Mouse (Mus musculus): ENCODE measurements around the gene Mcmbp. TPM values are rescaled to one million over a fixed set of nuclear protein-coding genes. Genes with fewer than 3 reads are reported as not detected.

Mcmbp gene
- polyA plus RNA-seq, 1 experiment = 21.2 TPM

DNA sequence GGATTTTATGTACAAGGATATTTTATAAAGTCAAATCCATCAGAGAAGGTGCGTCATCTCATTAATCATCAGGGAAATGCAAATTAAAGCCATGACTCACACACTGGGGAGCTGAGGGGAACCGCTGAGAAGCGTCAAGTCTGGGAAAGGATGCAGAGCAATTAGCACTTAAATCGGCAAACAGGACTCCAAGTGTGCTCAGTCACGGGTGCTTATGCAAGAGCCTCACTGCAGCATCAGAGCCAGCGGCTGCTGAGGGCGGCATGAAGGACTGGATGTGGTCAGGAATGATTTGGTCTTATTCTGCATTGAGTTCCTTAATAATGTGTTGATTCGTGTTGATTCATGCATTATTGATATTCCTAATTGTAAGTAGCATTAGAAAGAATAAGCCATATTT is 68.3 kb downstream of the Mcmbp start:
- no peak for TF ChIP-seq CTCF (IDR thresholded peaks at IDR 0.05; ENCODE audit: control insufficient read depth, insufficient read depth, low read length)
- no peak for TF ChIP-seq POLR2A (IDR thresholded peaks at IDR 0.05; ENCODE audit: borderline replicate concordance, control insufficient read depth, low read depth, low read length)
- no peaks in the 10 kb centered on the region; the same call in 1 of the 2 replicates for H3K4me1 ChIP-seq (ENCODE audit: control insufficient read depth, insufficient read depth, low read length)
- WGBS = 41% methylated on average over 8 of the region's 8 CpGs

DNA sequence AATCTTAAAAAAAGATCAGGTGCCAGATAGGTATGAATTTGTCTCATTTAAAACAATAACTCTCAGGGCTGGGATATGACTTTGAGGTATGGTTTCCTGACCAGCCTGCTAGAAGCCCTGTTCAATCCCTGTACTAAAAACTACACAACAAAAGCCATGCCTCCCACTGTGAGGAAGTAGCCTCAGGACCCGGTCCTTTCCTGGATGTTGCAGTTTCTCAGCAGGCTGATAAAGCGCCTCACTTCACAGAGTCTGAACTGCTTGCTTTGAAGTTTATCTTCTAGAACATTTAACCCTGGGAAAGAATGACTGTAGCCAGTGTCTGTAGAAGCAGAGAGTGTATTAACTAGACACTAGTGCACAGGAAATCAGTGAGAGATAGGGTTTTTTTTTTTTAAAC is 71.5 kb downstream of the Mcmbp start:
- Histone ChIP-seq H3K27ac (ENCODE audit: control insufficient read depth, insufficient read depth, low read depth, low read length, poor library complexity) (no peak overlapping the region), H3K4me3 (replicated peaks; ENCODE audit: control insufficient read depth, low read depth, low read length) (no peak overlapping the region), H3K4me1 (ENCODE audit: control insufficient read depth, insufficient read depth, low read length) (no peaks in the 10 kb centered on the region; the same call in 1 of the 2 replicates)
- TF ChIP-seq POLR2A (IDR thresholded peaks at IDR 0.05; ENCODE audit: borderline replicate concordance, control insufficient read depth, low read depth, low read length) (no peak), CTCF (IDR thresholded peaks at IDR 0.05; ENCODE audit: control insufficient read depth, insufficient read depth, low read length) (no peak)
- WGBS = 60% methylated on average over 2 of the region's 2 CpGs

More for the DNA sequence above, 68.3 kb downstream of the Mcmbp start:
- Histone ChIP-seq H3K27ac (ENCODE audit: control insufficient read depth, insufficient read depth, low read depth, low read length, poor library complexity) (no peak overlapping the region), H3K4me3 (replicated peaks; ENCODE audit: control insufficient read depth, low read depth, low read length) (no peak overlapping the region)

DNA sequence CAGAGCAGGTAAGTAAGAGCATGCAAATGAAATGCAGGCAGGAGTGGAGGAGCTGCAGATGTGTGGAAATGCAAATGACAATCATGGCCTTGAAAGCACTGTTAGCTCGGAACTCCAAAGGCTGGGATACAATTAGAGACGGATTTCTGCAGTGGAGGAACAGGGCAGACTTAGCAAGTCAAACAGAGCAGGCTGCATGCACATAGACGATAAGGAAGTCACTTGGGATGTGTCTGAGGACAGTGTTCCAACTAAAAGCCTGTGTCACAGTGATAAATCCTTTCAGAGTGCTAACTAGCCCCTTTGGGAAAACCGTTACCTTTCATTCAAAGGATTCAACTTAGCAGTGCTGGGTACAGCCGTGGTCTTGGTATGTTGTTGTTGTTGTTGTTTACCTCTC is 72.5 kb downstream of the Mcmbp start:
- TF ChIP-seq POLR2A (IDR thresholded peaks at IDR 0.05; ENCODE audit: borderline replicate concordance, control insufficient read depth, low read depth, low read length) (no peak), CTCF (IDR thresholded peaks at IDR 0.05; ENCODE audit: control insufficient read depth, insufficient read depth, low read length) (no peak)
- 82% methylated on average over 5 of the region's 5 CpGs for WGBS
- H3K4me1 ChIP-seq (ENCODE audit: control insufficient read depth, insufficient read depth, low read length) = no peaks in the 10 kb centered on the region
- H3K4me3 ChIP-seq (replicated peaks; ENCODE audit: control insufficient read depth, low read depth, low read length) = no peak overlapping the region
- H3K27ac ChIP-seq (ENCODE audit: control insufficient read depth, insufficient read depth, low read depth, low read length, poor library complexity) = no peak overlapping the region

DNA sequence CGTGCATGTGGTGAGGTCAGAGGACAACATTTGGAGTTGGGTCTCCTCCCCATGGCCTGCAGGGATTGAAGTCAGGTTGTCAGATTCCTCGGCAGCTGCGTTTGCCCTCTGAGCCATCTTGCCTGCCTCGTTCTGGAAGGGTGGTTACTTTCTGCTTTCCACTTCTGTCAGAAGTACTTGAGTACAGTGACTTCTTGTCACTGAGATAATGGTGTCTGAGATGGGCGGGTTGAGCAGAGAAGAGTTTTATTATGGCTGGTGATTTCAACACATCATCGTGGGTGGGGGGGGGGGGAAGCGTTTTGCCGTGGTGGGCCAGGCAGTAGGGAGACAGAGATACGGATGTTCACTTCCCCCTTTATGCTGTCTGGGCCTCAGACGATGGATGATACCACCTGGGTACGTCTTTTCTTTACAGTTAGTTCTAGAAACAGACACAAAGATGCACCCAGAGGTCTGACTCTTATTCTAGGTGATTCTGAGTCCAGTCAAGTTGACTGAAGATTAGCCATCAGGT is 75.4 kb downstream of the Mcmbp start:
- TF ChIP-seq CTCF (IDR thresholded peaks at IDR 0.05; ENCODE audit: control insufficient read depth, insufficient read depth, low read length) (no peak), POLR2A (IDR thresholded peaks at IDR 0.05; ENCODE audit: borderline replicate concordance, control insufficient read depth, low read depth, low read length) (no peak)
- H3K4me3 ChIP-seq (replicated peaks; ENCODE audit: control insufficient read depth, low read depth, low read length) = no peak overlapping the region
- no peaks in the 10 kb centered on the region for H3K4me1 ChIP-seq (ENCODE audit: control insufficient read depth, insufficient read depth, low read length)
- H3K27ac ChIP-seq (ENCODE audit: control insufficient read depth, insufficient read depth, low read depth, low read length, poor library complexity) = no peak overlapping the region
- 60% methylated on average over 11 of the region's 11 CpGs for WGBS

DNA sequence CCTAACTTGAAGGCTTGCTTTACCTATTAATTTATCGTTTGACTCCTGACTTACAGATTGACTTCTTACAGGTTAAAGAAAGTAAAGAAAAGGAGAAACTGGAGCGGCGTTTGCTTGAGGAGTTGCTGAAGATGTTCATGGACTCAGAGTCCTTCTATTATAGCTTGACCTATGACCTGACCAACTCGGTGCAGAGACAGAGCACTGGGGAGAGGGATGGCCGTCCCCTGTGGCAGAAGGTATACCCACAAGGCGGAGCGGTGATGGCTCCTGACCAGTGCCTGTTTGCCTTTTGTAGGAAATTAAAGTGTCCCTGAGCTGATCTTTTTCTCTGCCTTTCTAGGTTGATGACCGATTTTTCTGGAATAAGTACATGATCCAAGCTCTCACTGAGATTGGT is 76.4 kb downstream of the Mcmbp start:
- H3K4me3 ChIP-seq (replicated peaks; ENCODE audit: control insufficient read depth, low read depth, low read length) = no peak overlapping the region
- TF ChIP-seq POLR2A (IDR thresholded peaks at IDR 0.05; ENCODE audit: borderline replicate concordance, control insufficient read depth, low read depth, low read length) = no peak
- TF ChIP-seq CTCF (IDR thresholded peaks at IDR 0.05; ENCODE audit: control insufficient read depth, insufficient read depth, low read length) = no peak
- H3K4me1 ChIP-seq (ENCODE audit: control insufficient read depth, insufficient read depth, low read length) = no peaks in the 10 kb centered on the region
- 87% methylated on average over 8 of the region's 8 CpGs for WGBS
- no peak overlapping the region for H3K27ac ChIP-seq (ENCODE audit: control insufficient read depth, insufficient read depth, low read depth, low read length, poor library complexity)

DNA sequence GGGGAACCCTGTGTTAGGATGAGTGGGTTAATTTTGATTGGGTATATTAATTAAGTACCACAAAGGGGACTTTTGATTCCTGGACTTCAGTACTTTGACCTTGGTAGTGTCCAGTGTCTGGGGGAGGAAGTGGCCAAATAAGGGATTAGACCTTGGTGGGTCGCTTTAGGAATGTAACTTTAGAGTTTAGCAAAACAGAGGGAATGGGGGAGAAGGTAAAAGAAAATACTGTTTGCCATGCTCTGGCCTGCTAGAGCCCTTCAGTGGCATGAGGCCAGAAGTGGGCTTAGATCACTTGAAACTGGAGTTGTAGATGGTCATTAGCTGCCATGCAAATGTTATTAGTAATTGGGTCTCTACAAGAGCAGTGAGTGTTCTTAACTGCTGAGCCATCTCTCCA is 83.3 kb downstream of the Mcmbp start:
- no peaks in the 10 kb centered on the region for H3K4me1 ChIP-seq (ENCODE audit: control insufficient read depth, insufficient read depth, low read length)
- no peak for TF ChIP-seq CTCF (IDR thresholded peaks at IDR 0.05; ENCODE audit: control insufficient read depth, insufficient read depth, low read length)
- TF ChIP-seq POLR2A (IDR thresholded peaks at IDR 0.05; ENCODE audit: borderline replicate concordance, control insufficient read depth, low read depth, low read length) = no peak
- no peak overlapping the region for H3K27ac ChIP-seq (ENCODE audit: control insufficient read depth, insufficient read depth, low read depth, low read length, poor library complexity)
- 94% methylated on average over 1 of the region's 1 CpGs for WGBS
- H3K4me3 ChIP-seq (replicated peaks; ENCODE audit: control insufficient read depth, low read depth, low read length) = no peak overlapping the region

Other genes starting within 250 kb of the Mcmbp start
- 5.3 and 10.6 TPM in 2 replicates for gene Bag3, start 216.9 kb downstream of the Mcmbp start, polyA plus RNA-seq (2011; ENCODE audit: insufficient read depth, insufficient read length, low replicate concordance, missing spikeins)
- gene Inpp5f, start 129.2 kb downstream of the Mcmbp start, polyA plus RNA-seq (2011; ENCODE audit: insufficient read depth, insufficient read length, low replicate concordance, missing spikeins) = 3.9 and 14.7 TPM in 2 replicates
- 12.1 and 12.6 TPM in 2 replicates for gene Sec23ip, start 4.4 kb upstream of the Mcmbp start, polyA plus RNA-seq (2011; ENCODE audit: insufficient read depth, insufficient read length, low replicate concordance, missing spikeins)